Mouse (Mus musculus): Measurements from ENCODE around the gene Slc4a1.

Slc4a1 gene

DNA sequence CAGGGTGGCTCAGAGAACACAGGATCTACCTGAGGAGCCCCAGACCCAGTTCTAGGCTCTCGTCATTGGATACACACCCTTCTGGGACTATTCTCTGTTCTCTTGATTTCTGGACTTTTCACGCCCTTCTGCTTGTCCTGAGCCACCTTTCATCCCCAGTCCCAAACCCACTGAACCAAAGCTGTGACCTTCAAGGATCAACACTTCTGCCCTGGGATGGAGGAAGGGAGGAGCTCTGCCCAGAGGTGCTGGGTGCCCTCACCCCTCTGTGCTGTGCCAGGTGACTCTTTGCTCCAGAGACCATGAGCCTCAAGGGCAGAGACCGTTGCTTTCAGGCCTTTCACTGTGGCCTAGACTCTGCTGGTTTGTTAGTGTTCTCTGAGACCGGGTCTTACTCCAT is 3.3 kb upstream of the Slc4a1 start:
- no peak for TF ChIP-seq GATA4 (IDR thresholded peaks at IDR 0.05; ENCODE audit: insufficient replicate concordance, low read length)

- no peak for TF ChIP-seq GATA4 (IDR thresholded peaks at IDR 0.05; ENCODE audit: insufficient replicate concordance, low read length)
Observed at GRCm38 (mm10) chr11:102368347-102368746, 2.3 kb upstream of the Slc4a1 start.

DNA sequence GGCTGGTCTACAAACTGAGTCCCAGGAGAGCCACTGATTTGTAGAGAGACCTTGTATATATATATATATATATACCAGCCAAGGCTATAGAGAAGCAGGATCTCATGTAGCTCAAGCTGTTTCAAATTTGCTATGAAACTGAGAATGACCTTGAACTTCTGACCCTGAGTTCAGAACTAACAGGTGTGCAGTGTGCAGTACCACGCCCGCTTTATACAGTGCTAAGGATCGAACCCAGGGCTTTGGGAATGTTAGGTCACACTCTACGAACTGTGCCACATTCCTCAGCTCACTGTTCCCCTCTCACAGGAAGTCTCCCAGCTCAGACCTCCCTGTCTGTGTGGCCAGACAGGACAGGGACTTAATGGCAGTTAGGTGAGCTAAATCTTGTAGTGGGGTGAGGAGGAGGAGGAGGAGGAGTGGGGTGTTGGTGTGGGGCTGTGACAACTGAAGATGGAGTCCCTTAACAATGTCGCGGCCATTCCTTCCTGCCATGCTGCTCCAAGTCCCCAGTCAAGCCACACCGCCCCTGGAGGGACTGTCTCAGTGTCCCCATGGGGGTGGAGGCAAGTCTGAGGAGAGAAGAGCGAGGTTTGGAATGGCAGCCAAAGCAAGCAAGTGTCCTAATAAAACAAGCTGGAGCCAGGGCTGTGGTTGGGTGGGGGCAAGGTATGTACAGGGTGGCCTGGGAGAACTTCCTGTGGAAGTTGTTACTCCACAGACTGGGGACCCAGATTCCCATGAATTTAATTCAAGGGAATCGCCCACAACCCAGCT is 1.7 kb upstream of the Slc4a1 start:
- TF ChIP-seq GATA4 (IDR thresholded peaks at IDR 0.05; ENCODE audit: insufficient replicate concordance, low read length): no peak

GRCm38 (mm10) chr11:102365699-102366098 is 304 bp downstream of the Slc4a1 start:
- no peak for TF ChIP-seq GATA4 (IDR thresholded peaks at IDR 0.05; ENCODE audit: insufficient replicate concordance, low read length)

DNA sequence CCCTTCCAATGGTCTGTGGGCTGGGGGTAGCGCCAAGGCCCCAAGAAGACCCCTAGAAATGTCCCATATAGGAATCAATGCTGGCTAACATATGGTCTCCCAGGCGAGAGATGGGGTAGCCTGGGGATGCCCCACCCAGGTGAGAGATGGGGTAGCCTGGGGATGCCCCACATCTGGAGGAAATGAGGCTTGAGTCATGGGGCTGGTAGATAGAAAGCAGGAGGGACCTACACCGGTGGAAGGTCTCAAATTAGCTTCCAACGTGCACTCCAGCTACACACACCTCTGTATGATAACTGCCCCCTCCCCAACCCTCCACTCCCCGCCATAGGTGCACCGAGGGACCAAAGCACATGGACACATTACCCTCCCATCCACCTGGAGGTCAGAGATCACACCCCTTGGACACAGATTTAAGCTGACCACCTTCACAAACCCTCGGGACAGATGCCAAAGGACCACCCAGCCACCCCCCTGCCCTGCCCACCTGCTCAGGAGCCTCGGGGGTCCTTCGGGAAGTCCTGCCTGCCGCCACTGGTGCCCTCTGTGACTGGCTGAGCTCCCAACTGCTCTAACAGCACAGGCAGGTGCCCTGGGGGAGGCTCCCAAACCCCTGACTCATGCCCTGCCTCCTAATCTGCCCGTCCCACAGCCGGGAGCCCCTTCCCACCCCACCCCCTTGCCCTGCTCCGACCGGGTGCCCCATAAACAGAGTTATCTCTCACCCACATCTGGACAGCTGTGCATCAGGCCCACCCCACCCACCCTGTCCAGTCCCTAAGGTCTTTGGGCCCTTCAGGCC is 1.2 kb downstream of the Slc4a1 start:
- TF ChIP-seq GATA4 (IDR thresholded peaks at IDR 0.05; ENCODE audit: insufficient replicate concordance, low read length): no peak

DNA sequence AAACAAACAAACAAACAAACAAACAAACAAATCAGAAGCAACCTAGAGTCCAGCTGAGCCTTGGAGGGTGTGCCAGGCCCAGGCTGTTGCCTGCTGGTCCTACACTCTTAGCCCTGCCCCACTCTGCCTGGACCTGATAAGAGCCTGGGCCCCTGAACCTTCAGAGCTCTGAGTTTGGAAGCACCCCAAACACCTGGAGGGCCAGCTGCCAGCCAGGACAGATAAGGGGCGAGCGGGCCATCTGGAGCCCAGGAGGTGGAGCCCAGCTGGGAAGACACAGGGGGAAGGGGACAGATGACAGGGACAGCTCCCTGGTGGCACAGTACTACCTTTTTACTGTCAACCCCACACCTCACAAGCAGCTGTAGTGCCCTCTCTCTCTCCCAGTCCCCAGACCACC is 2.4 kb downstream of the Slc4a1 start:
- TF ChIP-seq GATA4 (IDR thresholded peaks at IDR 0.05; ENCODE audit: insufficient replicate concordance, low read length): no peak

DNA sequence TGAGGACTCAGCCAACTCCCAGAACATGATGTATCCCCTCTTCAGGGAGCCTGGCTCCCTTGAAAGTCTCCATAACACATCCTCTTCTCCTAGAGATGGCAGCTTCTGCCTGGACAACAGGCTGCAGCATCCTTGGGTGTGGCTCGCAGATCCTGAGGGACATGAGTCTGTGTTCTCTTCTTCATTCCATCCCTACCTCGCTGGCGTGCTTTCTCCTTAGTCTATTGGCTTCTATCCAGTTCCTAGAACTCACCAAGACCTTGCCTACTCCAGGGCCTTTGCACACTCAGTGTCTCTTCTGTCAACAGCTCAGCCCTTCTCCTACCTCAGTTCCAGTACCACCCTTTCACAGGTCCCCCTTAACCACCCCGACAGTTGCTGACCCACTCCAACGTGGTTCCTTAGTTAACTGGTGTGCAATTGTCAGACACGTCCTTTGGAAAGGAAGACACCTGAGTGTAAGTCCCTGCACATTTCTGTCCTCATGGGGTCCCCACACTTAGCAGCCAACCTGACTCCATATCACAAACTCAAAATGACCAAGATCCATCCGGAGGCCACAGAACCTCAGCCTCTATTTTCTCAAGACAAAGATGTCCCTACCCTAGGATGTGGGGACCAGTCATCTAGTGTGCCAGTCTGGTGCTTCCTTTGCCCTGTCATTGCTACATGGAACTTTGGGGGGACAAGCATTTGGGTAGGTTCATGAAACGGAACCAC is 4.1 kb downstream of the Slc4a1 start:
- TF ChIP-seq GATA4 (IDR thresholded peaks at IDR 0.05; ENCODE audit: insufficient replicate concordance, low read length): no peak

DNA sequence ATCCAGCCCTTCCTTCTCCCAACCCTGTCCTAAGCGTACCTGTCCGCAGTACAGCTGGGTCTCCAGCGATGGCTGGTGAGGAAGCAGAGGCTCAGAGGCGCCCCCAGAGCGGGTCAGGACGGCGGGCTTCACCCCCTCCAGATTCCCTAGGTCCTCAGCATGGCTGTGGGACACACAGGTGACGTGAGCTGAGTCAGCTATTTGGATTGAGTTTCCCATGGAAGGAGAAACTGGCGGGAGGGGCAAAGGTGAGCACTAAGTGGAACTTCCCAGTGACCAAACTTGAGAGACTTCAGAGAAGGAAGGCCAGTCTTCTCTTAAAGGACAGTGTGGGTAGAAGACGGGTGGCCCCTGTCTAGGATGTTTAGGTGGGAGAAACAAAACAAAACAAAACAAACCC is 7.6 kb downstream of the Slc4a1 start:
- TF ChIP-seq GATA4 (IDR thresholded peaks at IDR 0.05; ENCODE audit: insufficient replicate concordance, low read length): no peak

GRCm38 (mm10) chr11:102356636-102357350 is 9.2 kb downstream of the Slc4a1 start:
- no peak for TF ChIP-seq GATA4 (IDR thresholded peaks at IDR 0.05; ENCODE audit: insufficient replicate concordance, low read length)

DNA sequence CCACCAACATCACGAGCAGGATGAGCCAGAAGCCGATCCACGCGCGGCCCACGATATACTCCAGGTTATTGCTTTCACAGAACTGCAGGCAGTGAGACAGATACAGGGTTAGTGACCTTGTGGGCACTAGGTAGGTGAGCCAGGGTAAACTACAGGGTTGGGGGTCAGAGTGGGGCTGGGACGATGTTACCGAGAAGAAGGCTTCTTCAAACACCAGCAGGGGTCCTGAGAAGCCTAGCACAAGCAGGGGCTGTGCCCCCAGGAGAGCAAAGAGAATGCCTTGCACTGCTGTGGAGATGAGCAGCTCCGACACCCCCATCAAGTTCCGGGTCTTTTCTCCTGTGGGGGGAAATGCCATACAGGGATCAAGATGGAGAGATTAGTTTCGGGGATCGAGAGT is 9.8 kb downstream of the Slc4a1 start:
- no peak for TF ChIP-seq GATA4 (IDR thresholded peaks at IDR 0.05; ENCODE audit: insufficient replicate concordance, low read length)

DNA sequence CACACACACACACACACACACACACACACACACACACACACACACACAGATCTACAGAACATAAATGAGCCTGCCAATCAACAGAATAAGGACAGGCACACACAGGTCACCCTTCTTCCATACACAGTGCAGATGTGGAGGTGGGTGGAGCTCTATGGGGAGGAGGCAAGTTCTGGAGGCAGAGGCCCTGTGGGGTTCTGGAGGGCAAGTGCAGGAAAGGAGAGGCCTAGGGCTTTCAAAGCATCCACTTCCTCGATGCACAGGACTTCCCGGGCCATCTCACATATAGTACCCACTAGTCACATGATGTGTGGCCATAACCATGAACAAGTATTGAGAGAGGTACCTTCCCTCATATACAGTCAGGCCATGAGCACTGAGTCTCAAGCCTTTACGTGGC is 10.5 kb downstream of the Slc4a1 start:
- no peak for TF ChIP-seq GATA4 (IDR thresholded peaks at IDR 0.05; ENCODE audit: insufficient replicate concordance, low read length)

DNA sequence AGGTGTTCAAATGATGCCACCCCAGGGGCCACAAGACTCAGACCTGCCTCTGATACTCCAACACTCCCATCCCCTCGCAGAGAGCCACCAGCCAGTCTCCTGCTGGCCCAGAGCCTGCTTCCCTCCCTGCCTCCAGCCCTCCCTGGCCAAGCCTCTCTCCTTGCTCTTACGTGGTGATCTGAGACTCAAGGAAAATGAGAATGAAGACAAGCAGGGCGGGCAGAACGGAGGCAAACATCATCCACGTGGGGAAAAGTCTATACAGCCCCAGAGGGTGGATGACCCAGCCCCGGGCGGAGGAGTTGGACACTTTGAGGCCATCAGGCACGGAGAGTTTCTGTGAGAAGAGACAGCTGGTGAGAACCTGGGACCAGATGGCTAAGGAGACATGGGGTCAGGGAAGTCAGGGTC is 13.0 kb downstream of the Slc4a1 start:
- TF ChIP-seq GATA4 (IDR thresholded peaks at IDR 0.05; ENCODE audit: insufficient replicate concordance, low read length): no peak

- no peak for TF ChIP-seq GATA4 (IDR thresholded peaks at IDR 0.05; ENCODE audit: insufficient replicate concordance, low read length)
Observed at GRCm38 (mm10) chr11:102352378-102352777, 13.6 kb downstream of the Slc4a1 start.

DNA sequence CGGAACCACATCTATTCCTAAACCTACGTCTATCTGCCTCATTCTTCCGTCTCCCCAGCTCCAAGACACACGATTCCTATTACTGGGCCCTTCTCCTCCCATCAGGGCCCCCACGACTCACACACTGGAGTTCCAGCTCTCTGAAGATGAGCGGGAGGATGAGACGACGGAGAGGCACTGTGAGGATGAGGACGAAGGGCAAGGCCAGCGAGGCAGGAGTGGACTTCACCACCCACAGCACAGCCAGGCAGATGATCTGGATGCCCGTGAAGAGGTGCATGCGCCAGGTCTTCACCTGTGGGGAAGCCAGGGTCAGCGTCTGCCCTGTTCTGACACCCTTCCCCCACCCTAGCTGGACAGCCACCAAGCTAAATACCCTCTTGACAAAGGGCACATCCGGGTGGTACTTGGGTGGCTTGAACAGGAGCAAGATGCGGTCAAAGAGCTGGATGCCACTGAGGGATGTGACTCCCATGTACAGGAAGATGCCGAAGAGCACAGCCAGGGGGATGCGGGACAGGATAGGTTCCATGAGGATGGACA is 15.0 kb downstream of the Slc4a1 start:
- TF ChIP-seq GATA4 (IDR thresholded peaks at IDR 0.05; ENCODE audit: insufficient replicate concordance, low read length): no peak

DNA sequence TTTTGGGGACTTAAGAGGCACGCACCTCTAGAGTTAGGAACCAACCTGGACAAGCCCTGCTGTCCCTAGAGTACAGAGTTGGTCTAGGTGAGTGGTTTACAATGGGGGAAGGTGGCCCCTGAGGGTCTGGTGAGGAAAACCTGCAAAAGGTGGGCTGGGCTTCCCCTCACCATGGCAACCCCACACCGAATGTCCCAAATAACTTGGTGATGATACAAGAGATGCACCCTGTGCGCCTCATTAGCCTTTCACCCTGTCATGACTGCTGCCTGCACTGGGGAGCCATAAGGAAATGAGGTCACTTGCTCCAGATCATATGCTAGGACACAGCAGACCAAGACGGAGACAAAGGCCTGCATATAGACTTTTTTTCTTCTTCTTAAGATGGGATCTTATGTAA is 15.6 kb downstream of the Slc4a1 start:
- TF ChIP-seq GATA4 (IDR thresholded peaks at IDR 0.05; ENCODE audit: insufficient replicate concordance, low read length): no peak

All from liver, adult (tissue).